Mouse (Mus musculus) heart, embryonic 14.5 days (tissue): ENCODE measurements around the gene Rnf150. TPM values are rescaled to one million over a fixed set of nuclear protein-coding genes. Genes with fewer than 3 reads are reported as not detected.
A peak's percentile ranks its signal among the peaks of the same experiment; 100 is the strongest.

Source experiments
- ATAC-seq: fragments of 200-750 bp; cut with Nextera tagmentation; 2 replicates; pipeline ENCODE4 v1.8.0; 2017; ENCODE audit warnings: low read depth, moderate TSS enrichment; ENCODE audit not compliant: insufficient number of reproducible peaks, insufficient read depth, low FRiP score
- H3K27ac ChIP-seq, 2 experiments: fragments of 200-500 bp in 1 of 2; fragments of 300-500 bp in 1 of 2; sonication (generic) in 1 of 2; replicated peaks in 1 of 2; 2 replicates each; pipeline ENCODE4 v1.5.1; 2012 to 2014; ENCODE audit warnings: low read depth in 2 of 2, low read length in 2 of 2, control low read depth in 1 of 2, mild to moderate bottlenecking in 1 of 2, mixed read lengths in 1 of 2; ENCODE audit not compliant: control insufficient read depth in 1 of 2, insufficient read depth in 1 of 2
- H3K27me3 ChIP-seq: fragments of 300-500 bp; sonication (generic); 2 replicates; pipeline ENCODE4 v1.6.1; 2014; ENCODE audit warnings: mild to moderate bottlenecking, low read length, control low read depth; ENCODE audit not compliant: control insufficient read depth, insufficient read depth
- H3K36me3 ChIP-seq: fragments of 300-500 bp; sonication (generic); 2 replicates; pipeline ENCODE4 v1.6.1; 2014; ENCODE audit warnings: mild to moderate bottlenecking, control low read depth, low read length, mixed read lengths; ENCODE audit not compliant: control insufficient read depth, insufficient read depth
- H3K4me1 ChIP-seq, 2 experiments: fragments of 200-500 bp in 1 of 2; fragments of 300-500 bp in 1 of 2; sonication (generic) in 1 of 2; 2 replicates each; pipeline ENCODE4 v1.6.1; 2012 to 2014; ENCODE audit warnings: low read length in 2 of 2, control low read depth in 1 of 2, mixed read lengths in 1 of 2; ENCODE audit not compliant: control insufficient read depth in 2 of 2, insufficient read depth in 2 of 2
- H3K4me2 ChIP-seq: fragments of 300-500 bp; sonication (generic); 2 replicates; pipeline ENCODE4 v1.6.1; 2014; ENCODE audit warnings: mild to moderate bottlenecking, low read length
- H3K4me3 ChIP-seq, 2 experiments: fragments of 200-500 bp in 1 of 2; fragments of 300-500 bp in 1 of 2; sonication (generic) in 1 of 2; 2 replicates each; pipeline ENCODE4 v1.5.1; 2012 to 2014; ENCODE audit warnings: low read length in 2 of 2, mild to moderate bottlenecking in 2 of 2, control low read depth in 1 of 2, low read depth in 1 of 2, moderate library complexity in 1 of 2; ENCODE audit not compliant: control insufficient read depth in 1 of 2, insufficient read depth in 1 of 2
- H3K9ac ChIP-seq: fragments of 300-500 bp; sonication (generic); 2 replicates; pipeline ENCODE4 v1.6.1; 2014; ENCODE audit warnings: mild to moderate bottlenecking, low read length
- H3K9me3 ChIP-seq: fragments of 300-500 bp; sonication (generic); 2 replicates; pipeline ENCODE4 v1.6.1; 2016; ENCODE audit warnings: low read length, control low read depth; ENCODE audit not compliant: control insufficient read depth
- WGBS: fragments of 180-500 bp; shearing (Covaris S2); extraction: QIAGEN DNeasy Blood & Tissue Kit; methylation state at CpG from one replicate; pipeline ENCODE4 v1.1.7; 2014; 5-methylcytosine and 5-hydroxymethylcytosine counted together
- polyA plus RNA-seq: library from polyadenylated mRNA; unstranded; fragments of >200 nt; fragmentation: Nextera tagmentation; extraction: Ambion mirVana; gene quantifications from 2 replicates; pipeline ENCODE4 v1.2.1, GENCODE M21; 2014

Rnf150 gene
- polyA plus RNA-seq, 1 experiment from 2014 or later: 0.92 TPM

- H3K4me3 ChIP-seq: no peak overlapping the region
- 69% methylated on average over 6 of the region's 6 CpGs for WGBS
- H3K27ac ChIP-seq: no peak overlapping the region
- H3K4me1 ChIP-seq: peaks cover 6 to 12% of the 10 kb centered on the region in 2 experiments; a peak in 3 of 4 replicates
- H3K4me2 ChIP-seq: no peak overlapping the region
- H3K27me3 ChIP-seq: no peaks in the 10 kb centered on the region
- no peaks in the 10 kb centered on the region for H3K36me3 ChIP-seq
- ATAC-seq: no peak
- H3K9ac ChIP-seq: no peak overlapping the region
- H3K9me3 ChIP-seq: no peaks in the 10 kb centered on the region
Observed at GRCm38 (mm10) chr8:83048527-83048926, 185.4 kb downstream of the Rnf150 start.

GRCm38 (mm10) chr8:83049171-83049601 is 186.0 kb downstream of the Rnf150 start:
- WGBS: 35% methylated on average over 7 of the region's 7 CpGs
- H3K9me3 ChIP-seq: no peaks in the 10 kb centered on the region
- peaks cover 6 to 12% of the 10 kb centered on the region in 2 experiments; a peak in 3 of 4 replicates for H3K4me1 ChIP-seq
- no peaks in the 10 kb centered on the region for H3K27me3 ChIP-seq
- no peak for ATAC-seq
- H3K9ac ChIP-seq: peak overlapping the region; percentile 14; the same call in 1 of the 2 replicates
- H3K27ac ChIP-seq: peak overlapping the region in 1 of 2 experiments; percentile 19; a peak in 2 of 4 replicates
- no peaks in the 10 kb centered on the region for H3K36me3 ChIP-seq
- H3K4me2 ChIP-seq: no peak overlapping the region
- H3K4me3 ChIP-seq: no peak overlapping the region

GRCm38 (mm10) chr8:83049616-83050015 is 186.5 kb downstream of the Rnf150 start:
- H3K9ac ChIP-seq: no peak overlapping the region
- no peaks in the 10 kb centered on the region for H3K36me3 ChIP-seq
- no peak overlapping the region for H3K4me2 ChIP-seq
- H3K4me1 ChIP-seq: peaks cover 6 to 12% of the 10 kb centered on the region in 2 experiments; a peak in 3 of 4 replicates
- ATAC-seq: no peak
- WGBS: 77% methylated on average over 1 of the region's 1 CpGs
- peak overlapping the region in 1 of 2 experiments; percentile 8; a peak in 1 of 4 replicates for H3K27ac ChIP-seq
- H3K9me3 ChIP-seq: no peaks in the 10 kb centered on the region
- no peak overlapping the region for H3K4me3 ChIP-seq
- no peaks in the 10 kb centered on the region for H3K27me3 ChIP-seq

GRCm38 (mm10) chr8:83052896-83053295 is 189.7 kb downstream of the Rnf150 start:
- no peak for ATAC-seq
- WGBS: 70% methylated on average over 4 of the region's 4 CpGs

GRCm38 (mm10) chr8:83054801-83055200 is 191.6 kb downstream of the Rnf150 start:
- WGBS: 83% methylated on average over 3 of the region's 3 CpGs

More at GRCm38 (mm10) chr8:83052896-83053295, 189.7 kb downstream of the Rnf150 start:
- no peak overlapping the region for H3K4me3 ChIP-seq
- no peaks in the 10 kb centered on the region for H3K9me3 ChIP-seq
- H3K27ac ChIP-seq: no peak overlapping the region
- H3K27me3 ChIP-seq: no peaks in the 10 kb centered on the region
- H3K4me1 ChIP-seq: peaks cover 9 to 12% of the 10 kb centered on the region in 2 experiments; a peak in 3 of 4 replicates
- H3K4me2 ChIP-seq: no peak overlapping the region
- H3K9ac ChIP-seq: no peak overlapping the region
- no peaks in the 10 kb centered on the region for H3K36me3 ChIP-seq

GRCm38 (mm10) chr8:83058951-83059350 is 195.8 kb downstream of the Rnf150 start:
- Histone ChIP-seq H3K4me2 (no peak overlapping the region), H3K9me3 (no peaks in the 10 kb centered on the region), H3K27ac (no peak overlapping the region), H3K4me3 (no peak overlapping the region), H3K9ac (no peak overlapping the region), H3K36me3 (no peaks in the 10 kb centered on the region), H3K27me3 (no peaks in the 10 kb centered on the region), H3K4me1 (peaks cover 0 to 3% of the 10 kb centered on the region in 2 experiments; a peak in 2 of 4 replicates)
- 72% methylated on average over 8 of the region's 8 CpGs for whole genome bisulfite sequencing
- ATAC-seq: no peak

More at GRCm38 (mm10) chr8:83054801-83055200, 191.6 kb downstream of the Rnf150 start:
- H3K27me3 ChIP-seq: no peaks in the 10 kb centered on the region
- no peak overlapping the region for H3K4me3 ChIP-seq
- H3K36me3 ChIP-seq: no peaks in the 10 kb centered on the region
- H3K27ac ChIP-seq: no peak overlapping the region
- H3K9ac ChIP-seq: no peak overlapping the region
- ATAC-seq: no peak
- H3K9me3 ChIP-seq: no peaks in the 10 kb centered on the region
- H3K4me1 ChIP-seq: peaks cover 2 to 3% of the 10 kb centered on the region in 2 experiments; a peak in 3 of 4 replicates
- H3K4me2 ChIP-seq: no peak overlapping the region

- Histone ChIP-seq H3K4me2 (no peak overlapping the region), H3K4me3 (no peak overlapping the region), H3K4me1 (peaks cover 0 to 3% of the 10 kb centered on the region in 2 experiments; a peak in 2 of 4 replicates), H3K36me3 (no peaks in the 10 kb centered on the region), H3K27ac (no peak overlapping the region), H3K9me3 (no peaks in the 10 kb centered on the region), H3K27me3 (no peaks in the 10 kb centered on the region), H3K9ac (no peak overlapping the region)
- 80% methylated on average over 2 of the region's 2 CpGs for WGBS
- ATAC-seq: no peak
Observed at GRCm38 (mm10) chr8:83060076-83060475, 196.9 kb downstream of the Rnf150 start.

- Histone ChIP-seq H3K4me2 (no peak overlapping the region), H3K4me3 (no peak overlapping the region), H3K9me3 (no peaks in the 10 kb centered on the region), H3K27me3 (no peaks in the 10 kb centered on the region), H3K4me1 (no peaks in the 10 kb centered on the region), H3K36me3 (no peaks in the 10 kb centered on the region), H3K27ac (no peak overlapping the region), H3K9ac (no peak overlapping the region)
- ATAC-seq: no peak
- WGBS: 64% methylated on average over 5 of the region's 5 CpGs
Observed at GRCm38 (mm10) chr8:83061257-83061656, 198.1 kb downstream of the Rnf150 start.
